Mouse (Mus musculus): Measurements from ENCODE around the gene Aup1. TPM values are rescaled to one million over a fixed set of nuclear protein-coding genes. Genes with fewer than 3 reads are reported as not detected.

Gene Aup1
- polyA plus RNA-seq, 1 experiment from 2014 or later = 109 TPM

DNA sequence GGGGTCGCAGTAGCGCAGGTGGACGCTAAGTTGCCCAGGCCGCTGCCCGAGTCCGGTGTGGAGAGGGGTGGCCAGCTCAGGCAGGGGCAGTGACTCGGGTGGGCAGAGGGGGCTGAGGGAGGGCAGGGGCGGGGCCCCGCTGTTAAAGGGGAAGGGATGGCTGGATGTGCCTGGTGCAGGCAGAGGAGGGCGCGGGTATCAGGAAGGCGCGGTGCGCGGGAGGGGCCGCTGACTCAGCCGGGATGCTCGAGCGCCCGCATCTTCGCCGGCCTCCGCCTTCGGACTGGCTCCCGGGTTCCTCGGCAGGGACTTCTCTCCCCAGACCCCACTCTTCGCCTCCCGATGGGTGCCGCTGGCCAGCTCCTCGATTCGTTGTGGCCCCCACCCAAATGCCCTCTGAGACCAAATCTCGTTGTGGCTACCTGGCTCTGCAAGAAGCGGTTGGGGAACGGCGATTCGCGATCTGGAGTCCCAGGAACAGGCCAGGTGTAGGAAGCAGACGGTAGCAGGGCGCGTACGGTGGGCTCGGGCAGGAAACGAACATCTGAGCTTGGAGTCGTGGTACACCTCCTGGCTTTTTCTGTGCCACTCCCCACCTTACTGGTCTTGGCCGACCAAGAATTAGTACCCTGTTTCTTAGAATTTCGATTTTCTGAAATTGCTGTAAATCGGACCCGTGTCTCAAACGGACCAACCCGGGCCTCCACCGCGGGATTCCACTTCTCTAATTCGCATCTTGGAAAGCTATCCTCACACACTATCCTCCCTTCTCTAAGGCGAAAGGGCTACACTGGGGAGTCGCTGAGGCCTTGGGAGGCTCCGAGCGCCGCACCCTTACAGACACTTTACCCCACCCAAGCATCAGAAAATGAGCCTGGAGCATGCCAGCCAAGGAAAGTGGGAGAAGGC, 16.2 kb downstream of the Aup1 start:
- Histone ChIP-seq H3K9me3 (ENCODE audit: control insufficient read depth, low read length) (no peaks in the 10 kb centered on the region), H3K36me3 (replicated peaks; ENCODE audit: control insufficient read depth, insufficient read depth) (no peaks in the 10 kb centered on the region), H3K27ac (no peak overlapping the region), H3K4me2 (replicated peaks) (0 out of 2 replicates have a peak overlapping the region, but pooled peaks have one; percentile 12), H3K9ac (no peak overlapping the region), H3K4me1 (replicated peaks; ENCODE audit: control insufficient read depth, insufficient read depth, low read length) (0 out of 2 replicates have a peak, but pooled peaks cover 12% of the 10 kb centered on the region), H3K27me3 (ENCODE audit: control insufficient read depth, insufficient read depth, low read length) (peaks cover 99% of the 10 kb centered on the region), H3K4me3 (replicated peaks; ENCODE audit: low read length) (peak overlapping the region; percentile 18)
- DNase-seq (ENCODE audit: low spot score) (no peak), ATAC-seq (ENCODE audit: low FRiP score) (no peak)
- under 1% methylated on average over 57 of the region's 58 CpGs for whole genome bisulfite sequencing

DNA sequence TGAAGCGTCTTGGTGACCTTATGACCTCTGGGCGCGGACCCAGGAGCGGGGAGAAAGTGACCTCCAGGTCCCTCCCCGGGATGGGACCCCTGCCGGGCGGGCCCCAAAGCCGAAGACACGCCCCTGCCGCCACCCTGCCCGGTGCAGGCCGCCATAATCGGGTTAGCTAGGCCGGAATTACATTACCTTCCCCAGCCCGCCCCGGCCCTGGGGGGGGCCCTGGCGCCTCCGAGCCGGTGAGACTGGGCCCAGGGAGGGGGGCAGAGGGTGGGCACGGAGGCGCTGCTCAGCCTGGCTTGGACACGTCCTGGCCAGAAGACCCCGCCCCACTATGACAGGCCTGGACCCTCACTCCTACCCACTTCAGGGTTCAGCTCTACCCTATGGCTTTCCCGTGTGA, 16.9 kb downstream of the Aup1 start:
- Histone ChIP-seq H3K4me3 (replicated peaks; ENCODE audit: low read length) (no peak overlapping the region; the same call in 1 of the 2 replicates), H3K9ac (no peak overlapping the region), H3K36me3 (replicated peaks; ENCODE audit: control insufficient read depth, insufficient read depth) (no peaks in the 10 kb centered on the region), H3K4me1 (replicated peaks; ENCODE audit: control insufficient read depth, insufficient read depth, low read length) (0 out of 2 replicates have a peak, but pooled peaks cover 12% of the 10 kb centered on the region), H3K27ac (no peak overlapping the region), H3K27me3 (ENCODE audit: control insufficient read depth, insufficient read depth, low read length) (peaks cover 99% of the 10 kb centered on the region), H3K9me3 (ENCODE audit: control insufficient read depth, low read length) (no peaks in the 10 kb centered on the region), H3K4me2 (replicated peaks) (no peak overlapping the region)
- 0% methylated on average over 22 of the region's 24 CpGs for WGBS
- DNase-seq (ENCODE audit: low spot score) = no peak
- no peak for ATAC-seq (ENCODE audit: low FRiP score)

DNA sequence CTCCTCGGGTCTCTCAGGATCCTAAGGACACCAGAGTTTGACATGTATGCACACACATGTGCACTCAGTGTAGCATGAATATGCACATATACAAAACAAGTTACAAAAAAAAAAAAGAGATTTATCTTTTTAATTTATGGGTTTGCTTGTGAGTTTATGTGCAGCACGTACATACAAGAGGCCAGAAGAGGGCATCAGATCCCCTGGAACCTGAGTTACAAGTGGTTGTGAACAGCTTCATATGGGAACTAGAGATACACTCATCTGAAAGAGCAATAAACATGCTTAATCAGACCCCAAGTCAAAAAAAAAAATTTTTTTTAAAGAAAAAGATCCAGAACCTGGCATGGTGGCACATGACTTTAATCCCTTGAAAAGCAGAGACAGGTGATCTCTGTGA, 20.7 kb downstream of the Aup1 start:
- Histone ChIP-seq H3K9ac (no peak overlapping the region), H3K4me3 (replicated peaks; ENCODE audit: low read length) (no peak overlapping the region), H3K4me2 (replicated peaks) (no peak overlapping the region), H3K27ac (no peak overlapping the region), H3K27me3 (ENCODE audit: control insufficient read depth, insufficient read depth, low read length) (peaks cover 69% of the 10 kb centered on the region), H3K36me3 (replicated peaks; ENCODE audit: control insufficient read depth, insufficient read depth) (0 out of 2 replicates have a peak, but pooled peaks cover 3% of the 10 kb centered on the region), H3K4me1 (replicated peaks; ENCODE audit: control insufficient read depth, insufficient read depth, low read length) (peaks cover 19% of the 10 kb centered on the region), H3K9me3 (ENCODE audit: control insufficient read depth, low read length) (no peaks in the 10 kb centered on the region)
- 19% methylated on average over 2 of the region's 2 CpGs for WGBS
- ATAC-seq (ENCODE audit: low FRiP score) (no peak), DNase-seq (ENCODE audit: low spot score) (no peak)

DNA sequence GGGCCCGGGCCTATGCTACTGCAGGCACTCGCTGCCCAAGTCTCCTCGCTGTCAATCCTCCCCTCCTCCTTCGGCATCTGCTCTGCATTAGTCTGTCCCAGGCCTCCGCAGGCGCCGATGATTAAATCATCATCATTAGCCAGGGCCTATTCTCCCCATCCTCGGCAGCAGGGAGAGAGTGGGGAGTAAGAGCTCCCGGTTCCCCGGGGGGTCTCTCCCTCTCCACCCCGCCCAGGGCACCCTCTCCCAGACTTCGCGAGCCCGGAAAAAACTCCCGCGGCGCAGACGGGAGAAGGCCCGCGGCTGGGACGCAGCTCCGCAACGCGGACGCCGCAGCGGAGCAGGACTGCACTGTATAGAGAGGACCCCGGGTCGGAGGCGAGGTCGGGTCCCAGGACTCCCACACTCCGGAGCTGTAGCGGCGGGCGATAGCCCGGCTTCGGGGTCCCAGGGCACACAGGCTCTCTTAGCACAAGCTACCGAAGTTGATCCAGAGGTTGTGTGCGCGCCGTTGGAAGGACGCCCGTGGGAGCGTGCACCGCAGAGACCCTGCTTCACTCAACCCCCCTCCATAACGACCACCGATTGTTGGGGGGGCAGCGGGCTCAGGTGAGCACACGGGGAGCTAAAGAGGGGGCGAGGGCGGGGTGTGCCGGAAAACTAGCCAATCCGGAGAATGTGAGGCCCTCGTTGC, 23.5 kb downstream of the Aup1 start, which contains the start of gene Pcgf1:
Gene Pcgf1 (plus strand): TSS at position 240 of the 694 bp plus-strand sequence.
- H3K4me2 ChIP-seq (replicated peaks) = peak within 1 kb of the TSS; percentile 98
- no peaks in the 10 kb centered on the region for H3K9me3 ChIP-seq (ENCODE audit: control insufficient read depth, low read length)
- ATAC-seq (ENCODE audit: low FRiP score) = peak; percentile 83
- peak within 1 kb of the TSS; percentile 77 for H3K4me3 ChIP-seq (replicated peaks; ENCODE audit: low read length)
- peaks cover 14% of the 10 kb centered on the region for H3K4me1 ChIP-seq (replicated peaks; ENCODE audit: control insufficient read depth, insufficient read depth, low read length)
- H3K36me3 ChIP-seq (replicated peaks; ENCODE audit: control insufficient read depth, insufficient read depth) = peaks cover 20% of the 10 kb centered on the region; the same call in 1 of the 2 replicates
- no peak for DNase-seq (ENCODE audit: low spot score)
- WGBS = under 1% methylated on average over 53 of the region's 54 CpGs
- peaks cover 53% of the 10 kb centered on the region for H3K27me3 ChIP-seq (ENCODE audit: control insufficient read depth, insufficient read depth, low read length)
- peak within 1 kb of the TSS; percentile 87 for H3K9ac ChIP-seq
- peak within 1 kb of the TSS; percentile 95 for H3K27ac ChIP-seq

DNA sequence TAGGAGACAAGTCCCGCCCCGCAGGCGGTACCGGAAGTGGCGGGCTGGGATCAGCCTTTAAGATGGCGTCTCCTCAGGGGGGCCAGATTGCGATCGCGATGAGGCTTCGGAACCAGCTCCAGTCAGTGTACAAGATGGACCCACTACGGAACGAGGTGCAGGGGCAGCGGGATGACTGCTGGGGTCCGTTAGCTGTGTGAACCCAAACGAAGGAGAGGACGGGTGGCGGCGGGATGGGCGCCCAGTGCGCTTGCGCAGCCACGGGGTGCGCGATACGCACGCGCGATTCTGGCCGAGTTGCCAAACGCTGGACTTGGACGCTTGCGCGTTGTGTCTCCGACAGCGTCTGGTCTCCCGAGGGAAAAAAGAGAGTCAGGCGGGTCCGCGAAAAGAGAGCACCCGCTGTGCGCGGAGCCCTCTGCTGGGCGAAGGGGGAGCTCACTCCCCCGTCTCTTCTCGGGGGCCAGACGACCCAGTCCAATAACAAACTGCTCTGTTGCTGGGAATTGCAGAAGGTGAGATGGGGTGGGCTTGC, 24.1 kb downstream of the Aup1 start:
- peaks cover 14% of the 10 kb centered on the region for H3K4me1 ChIP-seq (replicated peaks; ENCODE audit: control insufficient read depth, insufficient read depth, low read length)
- H3K36me3 ChIP-seq (replicated peaks; ENCODE audit: control insufficient read depth, insufficient read depth) = peaks cover 20% of the 10 kb centered on the region; the same call in 1 of the 2 replicates
- H3K27me3 ChIP-seq (ENCODE audit: control insufficient read depth, insufficient read depth, low read length) = peaks cover 53% of the 10 kb centered on the region
- peak overlapping the region; percentile 95 for H3K27ac ChIP-seq
- H3K4me2 ChIP-seq (replicated peaks) = peak overlapping the region; percentile 98
- peak overlapping the region; percentile 87 for H3K9ac ChIP-seq
- peak overlapping the region; percentile 77 for H3K4me3 ChIP-seq (replicated peaks; ENCODE audit: low read length)
- under 1% methylated on average over 46 of the region's 46 CpGs for WGBS
- peak; percentile 94 for ATAC-seq (ENCODE audit: low FRiP score)
- H3K9me3 ChIP-seq (ENCODE audit: control insufficient read depth, low read length) = no peaks in the 10 kb centered on the region
- peak; percentile 100 for DNase-seq (ENCODE audit: low spot score)

DNA sequence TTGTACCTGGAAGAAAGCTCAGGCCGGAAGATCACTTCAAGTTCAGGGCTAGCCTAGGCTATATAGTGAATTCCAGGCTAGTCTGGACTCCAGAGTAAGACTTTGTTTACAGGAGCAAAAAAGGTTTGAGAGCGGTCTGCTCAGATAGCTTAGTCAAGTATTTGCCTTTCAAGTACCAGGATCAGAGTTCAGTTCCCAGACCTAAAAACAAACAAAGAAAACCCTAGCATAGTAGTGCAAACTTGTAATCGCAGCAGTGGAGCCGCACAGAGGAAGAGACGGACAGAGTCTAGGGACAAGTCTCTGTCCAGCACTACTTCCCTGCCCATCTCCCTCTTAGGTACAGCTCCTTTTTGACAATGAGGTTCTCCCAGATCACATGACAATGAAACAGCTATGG, 25.9 kb downstream of the Aup1 start:
- WGBS = 94% methylated on average over 5 of the region's 5 CpGs
- no peak overlapping the region for H3K27ac ChIP-seq
- H3K9ac ChIP-seq = no peak overlapping the region
- no peaks in the 10 kb centered on the region for H3K9me3 ChIP-seq (ENCODE audit: control insufficient read depth, low read length)
- H3K27me3 ChIP-seq (ENCODE audit: control insufficient read depth, insufficient read depth, low read length) = peaks cover 53% of the 10 kb centered on the region
- ATAC-seq (ENCODE audit: low FRiP score) = no peak
- peaks cover 14% of the 10 kb centered on the region for H3K4me1 ChIP-seq (replicated peaks; ENCODE audit: control insufficient read depth, insufficient read depth, low read length)
- no peak overlapping the region for H3K4me2 ChIP-seq (replicated peaks)
- no peak overlapping the region for H3K4me3 ChIP-seq (replicated peaks; ENCODE audit: low read length)
- no peak for DNase-seq (ENCODE audit: low spot score)
- H3K36me3 ChIP-seq (replicated peaks; ENCODE audit: control insufficient read depth, insufficient read depth) = peaks cover 20% of the 10 kb centered on the region; the same call in 1 of the 2 replicates

DNA sequence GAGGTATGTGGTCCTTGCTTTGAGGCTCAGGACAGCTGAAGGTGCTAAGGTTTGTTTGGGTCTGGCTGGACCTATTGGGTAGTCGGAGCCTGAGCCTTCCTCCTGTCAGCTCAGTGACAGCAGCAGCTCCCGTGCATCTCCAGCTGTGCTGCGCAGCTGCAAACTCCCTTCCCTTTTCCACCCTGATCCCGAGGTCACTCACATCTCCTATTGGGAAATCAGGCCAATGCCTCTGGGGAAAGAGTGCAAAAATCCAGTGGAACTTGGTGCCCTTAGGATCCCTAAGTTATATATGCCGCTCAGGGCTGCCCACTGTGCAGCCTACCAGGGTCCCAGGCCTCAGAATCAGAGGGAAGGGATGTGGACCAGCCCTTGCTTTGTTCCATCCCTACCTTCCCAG, 29.2 kb downstream of the Aup1 start:
- peaks cover 20% of the 10 kb centered on the region; the same call in 1 of the 2 replicates for H3K36me3 ChIP-seq (replicated peaks; ENCODE audit: control insufficient read depth, insufficient read depth)
- H3K4me3 ChIP-seq (replicated peaks; ENCODE audit: low read length) = no peak overlapping the region
- H3K27me3 ChIP-seq (ENCODE audit: control insufficient read depth, insufficient read depth, low read length) = peaks cover 66% of the 10 kb centered on the region
- H3K4me2 ChIP-seq (replicated peaks) = no peak overlapping the region
- no peak for DNase-seq (ENCODE audit: low spot score)
- no peak for ATAC-seq (ENCODE audit: low FRiP score)
- no peak overlapping the region for H3K27ac ChIP-seq
- H3K9ac ChIP-seq = no peak overlapping the region
- H3K4me1 ChIP-seq (replicated peaks; ENCODE audit: control insufficient read depth, insufficient read depth, low read length) = peaks cover 10% of the 10 kb centered on the region
- no peaks in the 10 kb centered on the region for H3K9me3 ChIP-seq (ENCODE audit: control insufficient read depth, low read length)
- 14% methylated on average over 5 of the region's 5 CpGs for WGBS

DNA sequence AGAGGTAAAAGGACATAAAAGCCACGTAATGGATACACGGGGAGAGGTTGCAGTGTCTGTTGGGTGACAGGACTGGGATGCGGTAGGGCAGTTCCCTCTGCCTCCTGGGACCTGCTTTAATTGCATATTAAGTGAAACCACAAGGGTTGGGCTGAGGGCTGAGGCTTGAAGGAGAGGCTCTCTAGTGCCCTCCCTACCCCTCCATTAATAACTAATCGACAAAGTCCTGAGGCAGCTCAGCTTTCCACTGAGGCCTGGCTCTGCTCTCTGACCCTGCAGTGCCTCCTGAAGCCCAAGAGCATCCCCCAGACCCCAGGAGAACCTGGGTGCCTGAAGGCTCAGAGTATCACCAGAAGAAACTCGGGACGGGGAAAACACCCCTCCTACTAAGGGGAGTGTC, 30.2 kb downstream of the Aup1 start:
- H3K27ac ChIP-seq = no peak overlapping the region
- peaks cover 2% of the 10 kb centered on the region; the same call in 1 of the 2 replicates for H3K4me1 ChIP-seq (replicated peaks; ENCODE audit: control insufficient read depth, insufficient read depth, low read length)
- WGBS = 4% methylated on average over 6 of the region's 6 CpGs
- H3K36me3 ChIP-seq (replicated peaks; ENCODE audit: control insufficient read depth, insufficient read depth) = peaks cover 20% of the 10 kb centered on the region; the same call in 1 of the 2 replicates
- no peak for DNase-seq (ENCODE audit: low spot score)
- no peak overlapping the region for H3K9ac ChIP-seq
- no peaks in the 10 kb centered on the region for H3K9me3 ChIP-seq (ENCODE audit: control insufficient read depth, low read length)
- no peak overlapping the region for H3K4me3 ChIP-seq (replicated peaks; ENCODE audit: low read length)
- no peak for ATAC-seq (ENCODE audit: low FRiP score)
- no peak overlapping the region for H3K4me2 ChIP-seq (replicated peaks)
- peaks cover 74% of the 10 kb centered on the region for H3K27me3 ChIP-seq (ENCODE audit: control insufficient read depth, insufficient read depth, low read length)

All from hindbrain, embryonic 14.5 days (tissue).